Mouse (Mus musculus) forebrain, postnatal 0 days (tissue): ENCODE data around the gene Nr2c2ap. TPM values are rescaled to one million over a fixed set of nuclear protein-coding genes. Genes with fewer than 3 reads are reported as not detected.

Source experiments
- ATAC-seq: fragments of 200-750 bp; cut with Nextera tagmentation; 2 replicates; pipeline ENCODE4 v1.8.0; 2017; ENCODE audit warnings: mild to moderate bottlenecking, moderate library complexity
- DNase-seq: peaks from one replicate; pipeline ENCODE4 v3.0.0-alpha.2; 2015
- H3K27ac ChIP-seq: fragments of 300-500 bp; sonication (generic); 2 replicates; pipeline ENCODE4 v1.5.1; 2014; ENCODE audit warnings: low read depth, mild to moderate bottlenecking, antibody characterized with exemption, low read length, moderate library complexity, mixed read lengths
- H3K27me3 ChIP-seq: fragments of 300-500 bp; sonication (generic); 2 replicates; pipeline ENCODE4 v1.6.1; 2014; ENCODE audit warnings: mild to moderate bottlenecking, low read length, mixed read lengths; ENCODE audit not compliant: insufficient read depth
- H3K36me3 ChIP-seq: fragments of 300-500 bp; sonication (generic); 2 replicates; pipeline ENCODE4 v1.6.1; 2014; ENCODE audit warnings: mild to moderate bottlenecking, moderate library complexity; ENCODE audit not compliant: insufficient read depth
- H3K4me1 ChIP-seq: fragments of 300-500 bp; sonication (generic); 2 replicates; pipeline ENCODE4 v1.6.1; 2014; ENCODE audit warnings: antibody characterized with exemption; ENCODE audit not compliant: insufficient read depth
- H3K4me2 ChIP-seq: fragments of 300-500 bp; sonication (generic); 2 replicates; pipeline ENCODE4 v1.6.1; 2014; ENCODE audit warnings: low read depth, mild to moderate bottlenecking, moderate library complexity
- H3K4me3 ChIP-seq: fragments of 300-500 bp; sonication (generic); 2 replicates; pipeline ENCODE4 v1.5.1; 2014; ENCODE audit warnings: low read depth, low read length, mixed read lengths
- H3K9ac ChIP-seq: fragments of 300-500 bp; sonication (generic); 2 replicates; pipeline ENCODE4 v1.6.1; 2014; ENCODE audit warnings: mild to moderate bottlenecking
- H3K9me3 ChIP-seq: fragments of 300-500 bp; sonication (generic); 2 replicates; pipeline ENCODE4 v1.6.1; 2016; ENCODE audit warnings: low read length
- CTCF ChIP-seq: sonication (generic); IDR thresholded peaks from 2 replicates; pipeline ENCODE4 v1.5.1; 2016; ENCODE audit warnings: antibody characterized with exemption, control low read depth, low read depth
- WGBS: fragments of 180-500 bp; shearing (Covaris S2); extraction: QIAGEN DNeasy Blood & Tissue Kit; methylation state at CpG from one replicate; pipeline ENCODE4 v1.1.7; 2014; 5-methylcytosine and 5-hydroxymethylcytosine counted together
- polyA plus RNA-seq: library from polyadenylated mRNA; unstranded; fragments of >200 nt; fragmentation: Nextera tagmentation; extraction: Ambion mirVana; gene quantifications from 2 replicates; pipeline ENCODE4 v1.2.1, GENCODE M21; 2015
- total RNA-seq: library from RNA; depleted of rRNA; stranded (reverse); fragments of >200 nt; gene quantifications from 2 replicates; pipeline ENCODE4 v1.2.3, GENCODE M21; 2014

Gene Nr2c2ap
- total and polyA plus RNA-seq, 2 experiments from 2014 or later: 6.6 to 55.9 TPM

GRCm38 (mm10) chr8:70130066-70130465 is 1.1 kb upstream of the Nr2c2ap start:
- Histone ChIP-seq H3K27me3 (no peaks in the 10 kb centered on the region), H3K4me2 (no peak overlapping the region), H3K4me1 (peaks cover 3% of the 10 kb centered on the region; the same call in 1 of the 2 replicates), H3K4me3 (no peak overlapping the region), H3K36me3 (peaks cover 22% of the 10 kb centered on the region; the same call in 1 of the 2 replicates), H3K27ac (peak overlapping the region; percentile 64), H3K9me3 (no peaks in the 10 kb centered on the region), H3K9ac (no peak overlapping the region)
- TF ChIP-seq CTCF: no peak
- 82% methylated on average over 3 of the region's 3 CpGs for WGBS
- DNase-seq: no peak
- no peak for ATAC-seq

- H3K9me3 ChIP-seq: no peaks in the 10 kb centered on the region
- ATAC-seq: no peak
- 90% methylated on average over 5 of the region's 5 CpGs for WGBS
Measured at GRCm38 (mm10) chr8:70134086-70134485, 3.0 kb downstream of the Nr2c2ap start.

GRCm38 (mm10) chr8:70134931-70135330 is 3.8 kb downstream of the Nr2c2ap start:
- DNase-seq: no peak
- H3K27me3 ChIP-seq: no peaks in the 10 kb centered on the region
- 93% methylated on average over 9 of the region's 9 CpGs for WGBS
- H3K9ac ChIP-seq: no peak overlapping the region
- H3K27ac ChIP-seq: no peak overlapping the region
- peaks cover 11% of the 10 kb centered on the region for H3K4me1 ChIP-seq
- no peak for TF ChIP-seq CTCF
- H3K4me2 ChIP-seq: no peak overlapping the region
- H3K36me3 ChIP-seq: peaks cover 35% of the 10 kb centered on the region; the same call in 1 of the 2 replicates
- H3K4me3 ChIP-seq: no peak overlapping the region
- no peak for ATAC-seq
- no peaks in the 10 kb centered on the region for H3K9me3 ChIP-seq

More at GRCm38 (mm10) chr8:70134086-70134485, 3.0 kb downstream of the Nr2c2ap start:
- no peak overlapping the region for H3K27ac ChIP-seq
- H3K4me1 ChIP-seq: peaks cover 11% of the 10 kb centered on the region
- peaks cover 35% of the 10 kb centered on the region; the same call in 1 of the 2 replicates for H3K36me3 ChIP-seq
- no peak overlapping the region for H3K9ac ChIP-seq
- DNase-seq: no peak
- H3K4me2 ChIP-seq: no peak overlapping the region
- H3K4me3 ChIP-seq: no peak overlapping the region
- TF ChIP-seq CTCF: no peak
- H3K27me3 ChIP-seq: no peaks in the 10 kb centered on the region

- Histone ChIP-seq H3K4me3 (no peak overlapping the region), H3K27ac (no peak overlapping the region), H3K36me3 (peaks cover 35% of the 10 kb centered on the region; the same call in 1 of the 2 replicates), H3K9me3 (no peaks in the 10 kb centered on the region), H3K4me2 (no peak overlapping the region), H3K27me3 (no peaks in the 10 kb centered on the region), H3K9ac (no peak overlapping the region), H3K4me1 (peaks cover 16% of the 10 kb centered on the region)
- no peak for TF ChIP-seq CTCF
- 94% methylated on average over 4 of the region's 4 CpGs for WGBS
- no peak for ATAC-seq
- no peak for DNase-seq
Measured at GRCm38 (mm10) chr8:70136591-70136990, 5.5 kb downstream of the Nr2c2ap start.

GRCm38 (mm10) chr8:70137890-70138289 is 6.8 kb downstream of the Nr2c2ap start:
- no peak overlapping the region for H3K4me3 ChIP-seq
- H3K4me1 ChIP-seq: peaks cover 16% of the 10 kb centered on the region
- no peak overlapping the region; the same call in 1 of the 2 replicates for H3K9ac ChIP-seq
- H3K27me3 ChIP-seq: no peaks in the 10 kb centered on the region
- H3K36me3 ChIP-seq: peaks cover 32% of the 10 kb centered on the region; the same call in 1 of the 2 replicates
- no peak overlapping the region for H3K27ac ChIP-seq
- DNase-seq (no peak), ATAC-seq (no peak)
- no peaks in the 10 kb centered on the region for H3K9me3 ChIP-seq
- peak overlapping the region; percentile 67; the same call in 1 of the 2 replicates for H3K4me2 ChIP-seq
- WGBS: 84% methylated on average over 4 of the region's 4 CpGs
- no peak for TF ChIP-seq CTCF

- peak within 1 kb of the TSS; percentile 89 for H3K27ac ChIP-seq
- peak within 1 kb of the TSS; percentile 83 for H3K9ac ChIP-seq
- under 1% methylated on average over 46 of the region's 46 CpGs for WGBS
- H3K27me3 ChIP-seq: no peaks in the 10 kb centered on the region
- ATAC-seq (peak; percentile 98), DNase-seq (peak; percentile 100)
- TF ChIP-seq CTCF: no peak
- peak within 1 kb of the TSS; percentile 67 for H3K4me2 ChIP-seq
- peaks cover 16% of the 10 kb centered on the region for H3K4me1 ChIP-seq
- H3K9me3 ChIP-seq: no peaks in the 10 kb centered on the region
- H3K4me3 ChIP-seq: peak within 1 kb of the TSS; percentile 75
- H3K36me3 ChIP-seq: peaks cover 22% of the 10 kb centered on the region; the same call in 1 of the 2 replicates
Measured at GRCm38 (mm10) chr8:70139026-70139857, 8.1 kb downstream of the Nr2c2ap start, which contains the start of the genes Rfxank, Borcs8 and Mef2b. Rfxank (minus strand) TSS chr8:70139154. Borcs8 (plus strand) TSS chr8:70139499. Mef2b (plus strand) TSS chr8:70139711.

GRCm38 (mm10) chr8:70139981-70140380 is 8.8 kb downstream of the Nr2c2ap start:
- 9% methylated on average over 9 of the region's 9 CpGs for WGBS
- no peaks in the 10 kb centered on the region for H3K9me3 ChIP-seq
- peak overlapping the region; percentile 83 for H3K9ac ChIP-seq
- H3K27ac ChIP-seq: peak overlapping the region; percentile 89
- peak overlapping the region; percentile 53 for H3K4me2 ChIP-seq
- peaks cover 16% of the 10 kb centered on the region for H3K4me1 ChIP-seq
- no peak for ATAC-seq
- peaks cover 14% of the 10 kb centered on the region; the same call in 1 of the 2 replicates for H3K36me3 ChIP-seq
- H3K4me3 ChIP-seq: peak overlapping the region; percentile 75
- TF ChIP-seq CTCF: no peak
- DNase-seq: peak; percentile 29
- H3K27me3 ChIP-seq: no peaks in the 10 kb centered on the region
